In genomic region chr1:136137575-136137974, GRCm38 (mm10) we compare ENCODE assay signal across 8 mouse cellular contexts. TPM values are rescaled to one million over a fixed set of nuclear protein-coding genes. Genes with fewer than 3 reads are reported as not detected.
DNase-seq lines count a peak whose midpoint lies in the region; ATAC-seq and TF ChIP-seq lines count a peak whose summit lies in the region.

No protein-coding gene starts in this region.

- TF ChIP-seq POLR2A in kidney, adult 2 months (IDR thresholded peaks at IDR 0.05; ENCODE audit: low read depth, low read length) = no peak

- 1% methylated on average over 4 of the region's 4 CpGs for WGBS in forebrain, embryonic 13.5 days
- 4% methylated on average over 4 of the region's 4 CpGs for WGBS in kidney, adult 2 months

- peaks cover 99% of the 10 kb centered on the region for H3K4me1 ChIP-seq in forebrain, embryonic 13.5 days
- no peaks in the 10 kb centered on the region for H3K4me1 ChIP-seq in kidney, adult 2 months (ENCODE audit: control insufficient read depth, insufficient read depth, low read length)

- H3K27me3 ChIP-seq in forebrain, embryonic 13.5 days = no peaks in the 10 kb centered on the region
- no peaks in the 10 kb centered on the region for H3K27me3 ChIP-seq in kidney, adult 2 months (replicated peaks; ENCODE audit: control insufficient read depth, insufficient read depth, low read length)
- no peaks in the 10 kb centered on the region for H3K27me3 ChIP-seq in splenic B cell, adult 2 months (ENCODE audit: control insufficient read depth, insufficient read depth, low read length, poor library complexity, severe bottlenecking)

- DNase-seq in lung, adult 18-20 months = peak; percentile 45 to 59
- DNase-seq in lung, postnatal 25 days (ENCODE audit: low spot score) = no peak
- DNase-seq in adrenal gland, postnatal 10 days = peak; percentile 73
- DNase-seq in kidney, adult 2 months = peak; percentile 52
- peak; percentile 78 for DNase-seq in lung, postnatal 10 days
- DNase-seq in splenic B cell, adult 2 months (ENCODE audit: low read depth, low spot score) = peak; percentile 61
- DNase-seq in c-Kit-positive CD71-positive TER-119-positive erythroid progenitor cells, embryonic 14.5 days (ENCODE audit: low spot score) = no peak

- TF ChIP-seq CTCF in kidney, adult 2 months (conservative IDR thresholded peaks at IDR 0.05; ENCODE audit: insufficient read depth, insufficient read length, low read depth, low read length) = no peak

- H3K36me3 ChIP-seq in forebrain, embryonic 13.5 days (ENCODE audit: poor library complexity, severe bottlenecking) = no peaks in the 10 kb centered on the region
- no peaks in the 10 kb centered on the region for H3K36me3 ChIP-seq in kidney, adult 2 months (ENCODE audit: control insufficient read depth, insufficient read depth, low read length)
- no peaks in the 10 kb centered on the region for H3K36me3 ChIP-seq in splenic B cell, adult 2 months (ENCODE audit: control insufficient read depth, insufficient read depth, low read length, poor library complexity, severe bottlenecking)

- peak overlapping the region; percentile 75 for H3K4me2 ChIP-seq in forebrain, embryonic 13.5 days

- H3K27ac ChIP-seq in forebrain, embryonic 13.5 days = peak overlapping the region; percentile 79
- H3K27ac ChIP-seq in kidney, adult 2 months (ENCODE audit: insufficient read depth, low read depth, low read length) = no peak overlapping the region

- 0 out of 2 replicates have a peak overlapping the region, but pooled peaks have one; percentile 9 for H3K4me3 ChIP-seq in forebrain, embryonic 13.5 days
- H3K4me3 ChIP-seq in kidney, adult 2 months (ENCODE audit: insufficient read depth, low read depth, low read length) = no peak overlapping the region

- peak; percentile 5; the same call in 1 of the 2 replicates for ATAC-seq in forebrain, embryonic 13.5 days

- H3K9me3 ChIP-seq in forebrain, embryonic 13.5 days (replicated peaks) = no peaks in the 10 kb centered on the region

- peak overlapping the region; percentile 38 for H3K9ac ChIP-seq in forebrain, embryonic 13.5 days

RNA-seq across cellular contexts. Expression of gene Kif21b, which starts 6.4 kb away (rescaled TPM):
- 1 to 10 TPM; 4.0 to 5.0 TPM for total RNA-seq in adrenal gland, postnatal 10 days (2021)
- 43.4 and 45.5 TPM in 2 replicates for polyA plus RNA-seq in forebrain, embryonic 13.5 days (2015; fragmentation: Nextera tagmentation; extraction: Ambion mirVana)
- polyA plus RNA-seq in kidney, adult 2 months (2012; rRNA removed) = 1.3 and 4.2 TPM in 2 replicates

Comparison
In these comparisons a context has a peak if more than half of its experiments do, and no peak if none do; other contexts are left out.
1. DNase-seq: peak in lung, adult 18-20 months (2 of 2), adrenal gland, postnatal 10 days (single experiment), kidney, adult 2 months (single experiment), lung, postnatal 10 days (single experiment) and splenic B cell, adult 2 months (single experiment); none in lung, postnatal 25 days (single experiment) and c-Kit-positive CD71-positive TER-119-positive erythroid progenitor cells, embryonic 14.5 days (single experiment).